Mouse (Mus musculus): Measurements from ENCODE around the gene Cdh13. TPM values are rescaled to one million over a fixed set of nuclear protein-coding genes. Genes with fewer than 3 reads are reported as not detected.

Gene Cdh13
- polyA plus RNA-seq, 1 experiment from 2014 or later: 15.7 TPM

- Histone ChIP-seq H3K27ac (no peak overlapping the region), H3K4me2 (replicated peaks) (no peak overlapping the region), H3K36me3 (no peaks in the 10 kb centered on the region), H3K9me3 (no peaks in the 10 kb centered on the region), H3K4me3 (no peak overlapping the region), H3K4me1 (no peaks in the 10 kb centered on the region), H3K27me3 (no peaks in the 10 kb centered on the region), H3K9ac (no peak overlapping the region)
- WGBS: 70% methylated on average over 6 of the region's 6 CpGs
- ATAC-seq (ENCODE audit: low FRiP score, low read depth): no peak
These were observed 280.5 kb downstream of the Cdh13 start for GRCm38 (mm10) chr8:118564024-118564423.

- H3K27me3 ChIP-seq: no peaks in the 10 kb centered on the region
- H3K4me1 ChIP-seq: peaks cover 3% of the 10 kb centered on the region; the same call in 1 of the 2 replicates
- H3K27ac ChIP-seq: no peak overlapping the region
- no peak overlapping the region for H3K4me3 ChIP-seq
- WGBS: 89% methylated on average over 5 of the region's 5 CpGs
- H3K36me3 ChIP-seq: no peaks in the 10 kb centered on the region
- H3K4me2 ChIP-seq (replicated peaks): no peak overlapping the region
- no peak for ATAC-seq (ENCODE audit: low FRiP score, low read depth)
- H3K9ac ChIP-seq: no peak overlapping the region
- no peaks in the 10 kb centered on the region for H3K9me3 ChIP-seq
These were observed 281.7 kb downstream of the Cdh13 start for GRCm38 (mm10) chr8:118565186-118565585.

GRCm38 (mm10) chr8:118565887-118566747 lies 282.6 kb downstream of the Cdh13 start:
- H3K9ac ChIP-seq: no peak overlapping the region

GRCm38 (mm10) chr8:118569366-118569765 lies 285.8 kb downstream of the Cdh13 start:
- peaks cover 6% of the 10 kb centered on the region for H3K4me1 ChIP-seq
- no peak for ATAC-seq (ENCODE audit: low FRiP score, low read depth)
- H3K4me3 ChIP-seq: no peak overlapping the region
- no peak overlapping the region for H3K9ac ChIP-seq
- 81% methylated on average over 8 of the region's 8 CpGs for WGBS
- no peaks in the 10 kb centered on the region for H3K27me3 ChIP-seq
- H3K27ac ChIP-seq: no peak overlapping the region
- no peaks in the 10 kb centered on the region for H3K9me3 ChIP-seq
- H3K36me3 ChIP-seq: no peaks in the 10 kb centered on the region
- no peak overlapping the region for H3K4me2 ChIP-seq (replicated peaks)

More at GRCm38 (mm10) chr8:118565887-118566747, 282.6 kb downstream of the Cdh13 start:
- WGBS: 64% methylated on average over 6 of the region's 6 CpGs
- Histone ChIP-seq H3K36me3 (no peaks in the 10 kb centered on the region), H3K4me2 (replicated peaks) (no peak overlapping the region), H3K27ac (no peak overlapping the region), H3K4me1 (peaks cover 6% of the 10 kb centered on the region), H3K9me3 (no peaks in the 10 kb centered on the region), H3K4me3 (no peak overlapping the region), H3K27me3 (no peaks in the 10 kb centered on the region)
- no peak for ATAC-seq (ENCODE audit: low FRiP score, low read depth)

- no peak overlapping the region for H3K4me2 ChIP-seq (replicated peaks)
- WGBS: 61% methylated on average over 1 of the region's 1 CpGs
- H3K36me3 ChIP-seq: no peaks in the 10 kb centered on the region
- H3K27ac ChIP-seq: no peak overlapping the region
- H3K4me3 ChIP-seq: no peak overlapping the region
- no peaks in the 10 kb centered on the region for H3K4me1 ChIP-seq
- no peak overlapping the region for H3K9ac ChIP-seq
- ATAC-seq (ENCODE audit: low FRiP score, low read depth): no peak
- no peaks in the 10 kb centered on the region for H3K27me3 ChIP-seq
- peaks cover 5% of the 10 kb centered on the region; the same call in 1 of the 2 replicates for H3K9me3 ChIP-seq
These were observed 297.7 kb downstream of the Cdh13 start for GRCm38 (mm10) chr8:118581256-118581655.

- ATAC-seq (ENCODE audit: low FRiP score, low read depth): no peak
- no peaks in the 10 kb centered on the region for H3K36me3 ChIP-seq
- H3K4me2 ChIP-seq (replicated peaks): no peak overlapping the region
- WGBS: 96% methylated on average over 8 of the region's 8 CpGs
- H3K9ac ChIP-seq: no peak overlapping the region
- H3K4me1 ChIP-seq: no peaks in the 10 kb centered on the region
- H3K9me3 ChIP-seq: peaks cover 5% of the 10 kb centered on the region; the same call in 1 of the 2 replicates
- no peaks in the 10 kb centered on the region for H3K27me3 ChIP-seq
- no peak overlapping the region for H3K27ac ChIP-seq
- H3K4me3 ChIP-seq: no peak overlapping the region
These were observed 298.7 kb downstream of the Cdh13 start for GRCm38 (mm10) chr8:118582185-118582584.

- no peak overlapping the region for H3K9ac ChIP-seq
- H3K4me3 ChIP-seq: no peak overlapping the region
- no peak overlapping the region for H3K27ac ChIP-seq
- no peak overlapping the region for H3K4me2 ChIP-seq (replicated peaks)
- H3K9me3 ChIP-seq: no peaks in the 10 kb centered on the region
- H3K27me3 ChIP-seq: no peaks in the 10 kb centered on the region
- no peak for ATAC-seq (ENCODE audit: low FRiP score, low read depth)
- H3K36me3 ChIP-seq: no peaks in the 10 kb centered on the region
- WGBS: 89% methylated on average over 5 of the region's 5 CpGs
- H3K4me1 ChIP-seq: 0 out of 2 replicates have a peak, but pooled peaks cover 5% of the 10 kb centered on the region
These were observed 304.4 kb downstream of the Cdh13 start for GRCm38 (mm10) chr8:118587981-118588380.

GRCm38 (mm10) chr8:118596816-118597215 lies 313.3 kb downstream of the Cdh13 start:
- Histone ChIP-seq H3K27ac (no peak overlapping the region), H3K27me3 (no peaks in the 10 kb centered on the region), H3K4me3 (no peak overlapping the region), H3K4me1 (no peaks in the 10 kb centered on the region), H3K9ac (no peak overlapping the region), H3K9me3 (no peaks in the 10 kb centered on the region), H3K4me2 (replicated peaks) (no peak overlapping the region), H3K36me3 (no peaks in the 10 kb centered on the region)
- no peak for ATAC-seq (ENCODE audit: low FRiP score, low read depth)
- WGBS: 79% methylated on average over 8 of the region's 8 CpGs

GRCm38 (mm10) chr8:118601376-118601775 lies 317.8 kb downstream of the Cdh13 start:
- ATAC-seq (ENCODE audit: low FRiP score, low read depth): no peak

GRCm38 (mm10) chr8:118602074-118602473 lies 318.5 kb downstream of the Cdh13 start:
- H3K4me1 ChIP-seq: 0 out of 2 replicates have a peak, but pooled peaks cover 7% of the 10 kb centered on the region
- H3K36me3 ChIP-seq: no peaks in the 10 kb centered on the region
- H3K4me2 ChIP-seq (replicated peaks): no peak overlapping the region
- no peaks in the 10 kb centered on the region for H3K9me3 ChIP-seq
- WGBS: 63% methylated on average over 8 of the region's 8 CpGs
- no peak overlapping the region for H3K27ac ChIP-seq
- no peak overlapping the region for H3K4me3 ChIP-seq
- H3K9ac ChIP-seq: no peak overlapping the region
- no peaks in the 10 kb centered on the region for H3K27me3 ChIP-seq
- no peak for ATAC-seq (ENCODE audit: low FRiP score, low read depth)

More at GRCm38 (mm10) chr8:118601376-118601775, 317.8 kb downstream of the Cdh13 start:
- H3K9me3 ChIP-seq: no peaks in the 10 kb centered on the region
- H3K27me3 ChIP-seq: no peaks in the 10 kb centered on the region
- H3K4me2 ChIP-seq (replicated peaks): no peak overlapping the region
- H3K9ac ChIP-seq: no peak overlapping the region
- no peak overlapping the region for H3K4me3 ChIP-seq
- 0 out of 2 replicates have a peak, but pooled peaks cover 7% of the 10 kb centered on the region for H3K4me1 ChIP-seq
- H3K27ac ChIP-seq: no peak overlapping the region
- WGBS: 82% methylated on average over 8 of the region's 8 CpGs
- no peaks in the 10 kb centered on the region for H3K36me3 ChIP-seq

- ATAC-seq (ENCODE audit: low FRiP score, low read depth): no peak
- Histone ChIP-seq H3K9ac (no peak overlapping the region), H3K4me3 (no peak overlapping the region), H3K4me1 (peaks cover 4% of the 10 kb centered on the region; the same call in 1 of the 2 replicates), H3K9me3 (no peaks in the 10 kb centered on the region), H3K27me3 (no peaks in the 10 kb centered on the region), H3K36me3 (no peaks in the 10 kb centered on the region), H3K4me2 (replicated peaks) (no peak overlapping the region), H3K27ac (no peak overlapping the region)
- WGBS: 66% methylated on average over 10 of the region's 10 CpGs
These were observed 328.0 kb downstream of the Cdh13 start for GRCm38 (mm10) chr8:118611551-118611950.

GRCm38 (mm10) chr8:118618195-118618594 lies 334.7 kb downstream of the Cdh13 start:
- 93% methylated on average over 10 of the region's 10 CpGs for WGBS

More at GRCm38 (mm10) chr8:118618195-118618594, 334.7 kb downstream of the Cdh13 start:
- H3K4me1 ChIP-seq: no peaks in the 10 kb centered on the region
- H3K4me3 ChIP-seq: no peak overlapping the region
- H3K36me3 ChIP-seq: no peaks in the 10 kb centered on the region
- no peaks in the 10 kb centered on the region for H3K27me3 ChIP-seq
- no peak overlapping the region for H3K9ac ChIP-seq
- no peak for ATAC-seq (ENCODE audit: low FRiP score, low read depth)
- H3K27ac ChIP-seq: no peak overlapping the region
- H3K9me3 ChIP-seq: no peaks in the 10 kb centered on the region
- H3K4me2 ChIP-seq (replicated peaks): no peak overlapping the region
